18 mouse cellular contexts compared by ENCODE assay signal in genomic region chr4:43585682-43586081, GRCm38 (mm10). TPM values are rescaled to one million over a fixed set of nuclear protein-coding genes. Genes with fewer than 3 reads are reported as not detected.
"Had no signal": no experiment of that assay in that cellular context is flagged by ENCODE, and none has a peak within 500 bp of the region (broad histone marks: within the 10 kb centered on the region; RNA-seq: fewer than 3 reads in every experiment).

No protein-coding gene starts in this region.

- H3K4me2 ChIP-seq: liver, embryonic 11.5 days; liver, embryonic 15.5 days; midbrain, embryonic 15.5 days; stomach, embryonic 15.5 days had no signal

- ATAC-seq: lung, postnatal 0 days; midbrain, embryonic 15.5 days had no signal

- H3K27me3 ChIP-seq: midbrain, embryonic 15.5 days; stomach, embryonic 15.5 days had no signal

- H3K4me1 ChIP-seq: midbrain, embryonic 15.5 days; stomach, embryonic 15.5 days had no signal

- DNase-seq: lung, adult 2 months; lung, postnatal 4 days; right cerebral cortex, postnatal 14 days; thymus, adult 2 months; thymus, postnatal 25 days had no signal

- H3K4me3 ChIP-seq: left cerebral cortex, adult 2 months; limb, embryonic 10.5 days; liver, embryonic 15.5 days; midbrain, embryonic 10.5 days; midbrain, embryonic 15.5 days; stomach, embryonic 15.5 days had no signal

- H3K27ac ChIP-seq: left cerebral cortex, adult 2 months; limb, embryonic 10.5 days; liver, embryonic 15.5 days; midbrain, embryonic 10.5 days; midbrain, embryonic 15.5 days; stomach, embryonic 15.5 days had no signal

- H3K9me3 ChIP-seq: limb, embryonic 10.5 days; liver, embryonic 15.5 days; midbrain, embryonic 10.5 days; midbrain, embryonic 15.5 days; stomach, embryonic 15.5 days had no signal

- H3K9ac ChIP-seq: liver, embryonic 15.5 days; midbrain, embryonic 15.5 days; stomach, embryonic 15.5 days had no signal

RNA-seq across cellular contexts. Expression of gene Msmp, which starts 1.4 kb away (rescaled TPM):
- total RNA-seq: layer of hippocampus, postnatal 25 days; left cerebral cortex, adult 2 months; left cerebral cortex, postnatal 14 days; megakaryocyte, adult 5-6 weeks had no signal
- polyA plus RNA-seq: liver, embryonic 15.5 days; neural tube, embryonic 14.5 days; thymus, adult 2 months; urinary bladder, adult 2 months had no signal
